Mouse (Mus musculus) kidney, adult 11 months (tissue): ENCODE measurements around the gene Map3k21.

Experiments used
- DNase-seq: peaks from one replicate; pipeline ENCODE4 v3.0.0; 2022

The Map3k21 gene

GRCm38 (mm10) chr8:125910365-125911228 lies at the start of gene Map3k21:
Map3k21 (plus strand) TSS chr8:125910450.
- DNase-seq: no peak

- DNase-seq: no peak
These were observed 44.1 kb upstream of the Map3k21 start for GRCm38 (mm10) chr8:125866125-125866524.

- no peak for DNase-seq
These were observed 41.7 kb upstream of the Map3k21 start for GRCm38 (mm10) chr8:125868552-125868951.

GRCm38 (mm10) chr8:125869739-125870138 lies 40.5 kb upstream of the Map3k21 start:
- no peak for DNase-seq

GRCm38 (mm10) chr8:125870179-125870702 lies 40.0 kb upstream of the Map3k21 start:
- DNase-seq: no peak

- DNase-seq: peak; percentile 30
These were observed 39.4 kb upstream of the Map3k21 start for GRCm38 (mm10) chr8:125870821-125871321.

GRCm38 (mm10) chr8:125872501-125873249 lies 37.6 kb upstream of the Map3k21 start:
- no peak for DNase-seq

GRCm38 (mm10) chr8:125873250-125873534 lies 37.1 kb upstream of the Map3k21 start:
- DNase-seq: no peak

GRCm38 (mm10) chr8:125880447-125880846 lies 29.8 kb upstream of the Map3k21 start:
- no peak for DNase-seq

- peak; percentile 30 for DNase-seq
These were observed 22.7 kb upstream of the Map3k21 start for GRCm38 (mm10) chr8:125887549-125887948.

- no peak for DNase-seq
These were observed 20.3 kb upstream of the Map3k21 start for GRCm38 (mm10) chr8:125889920-125890319.

- DNase-seq: no peak
These were observed 12.9 kb upstream of the Map3k21 start for GRCm38 (mm10) chr8:125897388-125897787.

- no peak for DNase-seq
These were observed 12.1 kb upstream of the Map3k21 start, which contains the start of gene Pcnx2 for GRCm38 (mm10) chr8:125897868-125898788. Pcnx2 (minus strand) TSS chr8:125898317.

GRCm38 (mm10) chr8:125898899-125899298 lies 11.4 kb upstream of the Map3k21 start:
- no peak for DNase-seq

GRCm38 (mm10) chr8:125901167-125901566 lies 9.1 kb upstream of the Map3k21 start:
- DNase-seq: no peak

GRCm38 (mm10) chr8:125902521-125902920 lies 7.7 kb upstream of the Map3k21 start:
- DNase-seq: no peak

GRCm38 (mm10) chr8:125905341-125905740 lies 4.9 kb upstream of the Map3k21 start:
- no peak for DNase-seq

- DNase-seq: no peak
These were observed 2.9 kb upstream of the Map3k21 start for GRCm38 (mm10) chr8:125907311-125907710.

- peak; percentile 98 for DNase-seq
These were observed 437 bp upstream of the Map3k21 start for GRCm38 (mm10) chr8:125909661-125910364.

- peak; percentile 41 for DNase-seq
These were observed 955 bp downstream of the Map3k21 start for GRCm38 (mm10) chr8:125911229-125911580.

- no peak for DNase-seq
These were observed 3.0 kb downstream of the Map3k21 start for GRCm38 (mm10) chr8:125913206-125913605.

- DNase-seq: no peak
These were observed 4.1 kb downstream of the Map3k21 start for GRCm38 (mm10) chr8:125914386-125914785.
